Mouse (Mus musculus): ENCODE results near the gene Coa3. TPM values are rescaled to one million over a fixed set of nuclear protein-coding genes. Genes with fewer than 3 reads are reported as not detected.

Coa3 gene
- polyA plus RNA-seq, 1 experiment from 2014 or later: 189 TPM

- Histone ChIP-seq H3K9ac (ENCODE audit: low read depth, low read length) (peak overlapping the region; percentile 94), H3K27me3 (ENCODE audit: control insufficient read depth, insufficient read depth, low read length) (no peaks in the 10 kb centered on the region), H3K4me1 (ENCODE audit: control insufficient read depth, insufficient read depth, low read length) (0 out of 2 replicates have a peak, but pooled peaks cover 3% of the 10 kb centered on the region), H3K27ac (ENCODE audit: low read depth, low read length) (peak overlapping the region; percentile 91), H3K4me2 (peak overlapping the region; percentile 78), H3K4me3 (ENCODE audit: low read depth, low read length) (peak overlapping the region; percentile 97), H3K9me3 (replicated peaks; ENCODE audit: control insufficient read depth, low read length) (no peaks in the 10 kb centered on the region), H3K36me3 (ENCODE audit: control insufficient read depth, insufficient read depth, low read length) (peaks cover 11% of the 10 kb centered on the region; the same call in 1 of the 2 replicates)
- 77% methylated on average over 8 of the region's 8 CpGs for WGBS (ENCODE audit: insufficient replicate concordance)
- ATAC-seq (replicated peaks; ENCODE audit: insufficient number of reproducible peaks, low FRiP score, low TSS enrichment): no peak
Observed at GRCm38 (mm10) chr11:101315082-101315650, 36.3 kb upstream of the Coa3 start.

DNA sequence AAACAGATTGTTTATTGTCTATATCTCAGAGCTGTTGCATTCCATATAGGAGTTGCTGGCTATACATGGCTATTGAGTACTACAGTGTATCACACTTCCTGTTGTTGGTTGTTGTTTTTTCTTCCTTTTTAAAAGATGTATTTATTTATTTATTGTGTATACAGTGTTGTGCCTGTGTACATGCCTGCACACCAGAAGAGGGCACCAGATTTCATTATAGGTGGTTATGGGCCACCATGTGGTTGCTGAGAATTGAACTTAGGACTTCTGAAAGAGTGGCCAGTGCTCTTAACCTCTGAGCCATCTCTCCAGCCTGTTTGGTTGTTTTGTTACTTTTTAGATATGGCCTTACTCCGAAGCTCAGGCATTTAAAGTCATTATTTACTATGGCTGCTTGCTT is 35.7 kb upstream of the Coa3 start:
- H3K4me2 ChIP-seq: no peak overlapping the region
- H3K36me3 ChIP-seq (ENCODE audit: control insufficient read depth, insufficient read depth, low read length): peaks cover 10% of the 10 kb centered on the region; the same call in 1 of the 2 replicates
- H3K27ac ChIP-seq (ENCODE audit: low read depth, low read length): peak overlapping the region; percentile 47
- H3K27me3 ChIP-seq (ENCODE audit: control insufficient read depth, insufficient read depth, low read length): no peaks in the 10 kb centered on the region
- 0 out of 2 replicates have a peak, but pooled peaks cover 3% of the 10 kb centered on the region for H3K4me1 ChIP-seq (ENCODE audit: control insufficient read depth, insufficient read depth, low read length)
- H3K4me3 ChIP-seq (ENCODE audit: low read depth, low read length): no peak overlapping the region
- no peak overlapping the region for H3K9ac ChIP-seq (ENCODE audit: low read depth, low read length)
- WGBS (ENCODE audit: insufficient replicate concordance): 94% methylated on average over 1 of the region's 1 CpGs
- no peaks in the 10 kb centered on the region for H3K9me3 ChIP-seq (replicated peaks; ENCODE audit: control insufficient read depth, low read length)
- no peak for ATAC-seq (replicated peaks; ENCODE audit: insufficient number of reproducible peaks, low FRiP score, low TSS enrichment)

DNA sequence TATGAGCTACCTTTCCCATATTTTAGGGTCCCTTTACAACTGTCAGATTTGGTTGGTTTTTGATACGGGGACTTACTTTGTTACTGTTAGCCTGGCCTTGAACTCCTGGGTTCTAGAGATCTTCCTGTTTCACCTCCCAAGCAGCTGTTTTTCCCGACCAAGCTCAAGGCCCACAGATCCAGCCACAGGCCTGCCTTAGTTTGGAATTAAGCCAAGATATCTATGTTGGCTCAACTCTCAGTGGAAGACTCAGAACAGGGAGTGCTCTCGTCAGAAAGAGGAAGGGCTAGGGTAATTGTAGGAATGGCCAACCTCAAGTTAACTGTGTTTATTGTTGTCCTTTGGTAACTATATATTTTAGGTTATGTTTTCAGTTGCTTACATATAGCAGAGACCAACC is 33.2 kb upstream of the Coa3 start:
- ATAC-seq (replicated peaks; ENCODE audit: insufficient number of reproducible peaks, low FRiP score, low TSS enrichment): no peak

DNA sequence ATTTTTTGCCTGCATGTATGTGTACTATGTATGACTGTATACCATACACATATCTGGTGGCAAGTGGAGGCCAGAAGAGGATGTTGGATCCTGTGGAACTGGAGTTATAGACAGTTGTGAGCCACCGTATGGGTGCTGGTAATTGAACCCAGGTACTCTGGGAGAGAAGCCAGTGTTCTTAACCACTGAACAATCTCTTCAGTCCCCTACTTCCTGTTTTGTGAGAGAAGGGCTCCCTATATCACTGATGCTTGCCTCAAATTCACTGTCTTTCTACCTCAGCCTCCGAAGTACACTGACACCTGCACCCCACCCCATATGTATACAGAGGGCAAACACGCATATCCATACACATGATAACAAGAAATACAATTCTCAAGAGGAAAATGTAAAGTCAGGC is 32.2 kb upstream of the Coa3 start:
- no peaks in the 10 kb centered on the region for H3K36me3 ChIP-seq (ENCODE audit: control insufficient read depth, insufficient read depth, low read length)
- WGBS (ENCODE audit: insufficient replicate concordance): 81% methylated on average over 3 of the region's 3 CpGs
- H3K4me1 ChIP-seq (ENCODE audit: control insufficient read depth, insufficient read depth, low read length): no peaks in the 10 kb centered on the region
- H3K9me3 ChIP-seq (replicated peaks; ENCODE audit: control insufficient read depth, low read length): no peaks in the 10 kb centered on the region
- no peak overlapping the region for H3K4me3 ChIP-seq (ENCODE audit: low read depth, low read length)
- H3K4me2 ChIP-seq: no peak overlapping the region
- no peak overlapping the region for H3K27ac ChIP-seq (ENCODE audit: low read depth, low read length)
- no peaks in the 10 kb centered on the region for H3K27me3 ChIP-seq (ENCODE audit: control insufficient read depth, insufficient read depth, low read length)
- ATAC-seq (replicated peaks; ENCODE audit: insufficient number of reproducible peaks, low FRiP score, low TSS enrichment): no peak
- H3K9ac ChIP-seq (ENCODE audit: low read depth, low read length): no peak overlapping the region

More for the DNA sequence above, 33.2 kb upstream of the Coa3 start:
- H3K27me3 ChIP-seq (ENCODE audit: control insufficient read depth, insufficient read depth, low read length): no peaks in the 10 kb centered on the region
- H3K9ac ChIP-seq (ENCODE audit: low read depth, low read length): no peak overlapping the region
- 63% methylated on average over 3 of the region's 3 CpGs for WGBS (ENCODE audit: insufficient replicate concordance)
- no peak overlapping the region for H3K4me2 ChIP-seq
- H3K4me3 ChIP-seq (ENCODE audit: low read depth, low read length): no peak overlapping the region
- H3K9me3 ChIP-seq (replicated peaks; ENCODE audit: control insufficient read depth, low read length): no peaks in the 10 kb centered on the region
- H3K36me3 ChIP-seq (ENCODE audit: control insufficient read depth, insufficient read depth, low read length): no peaks in the 10 kb centered on the region
- H3K4me1 ChIP-seq (ENCODE audit: control insufficient read depth, insufficient read depth, low read length): no peaks in the 10 kb centered on the region
- no peak overlapping the region for H3K27ac ChIP-seq (ENCODE audit: low read depth, low read length)

GRCm38 (mm10) chr11:101307744-101308143 is 28.8 kb upstream of the Coa3 start:
- no peaks in the 10 kb centered on the region for H3K36me3 ChIP-seq (ENCODE audit: control insufficient read depth, insufficient read depth, low read length)
- no peak for ATAC-seq (replicated peaks; ENCODE audit: insufficient number of reproducible peaks, low FRiP score, low TSS enrichment)
- WGBS (ENCODE audit: insufficient replicate concordance): 21% methylated on average over 5 of the region's 5 CpGs
- no peaks in the 10 kb centered on the region for H3K9me3 ChIP-seq (replicated peaks; ENCODE audit: control insufficient read depth, low read length)
- no peak overlapping the region for H3K4me3 ChIP-seq (ENCODE audit: low read depth, low read length)
- no peak overlapping the region for H3K27ac ChIP-seq (ENCODE audit: low read depth, low read length)
- H3K27me3 ChIP-seq (ENCODE audit: control insufficient read depth, insufficient read depth, low read length): no peaks in the 10 kb centered on the region
- no peak overlapping the region for H3K9ac ChIP-seq (ENCODE audit: low read depth, low read length)
- no peaks in the 10 kb centered on the region for H3K4me1 ChIP-seq (ENCODE audit: control insufficient read depth, insufficient read depth, low read length)
- H3K4me2 ChIP-seq: no peak overlapping the region

DNA sequence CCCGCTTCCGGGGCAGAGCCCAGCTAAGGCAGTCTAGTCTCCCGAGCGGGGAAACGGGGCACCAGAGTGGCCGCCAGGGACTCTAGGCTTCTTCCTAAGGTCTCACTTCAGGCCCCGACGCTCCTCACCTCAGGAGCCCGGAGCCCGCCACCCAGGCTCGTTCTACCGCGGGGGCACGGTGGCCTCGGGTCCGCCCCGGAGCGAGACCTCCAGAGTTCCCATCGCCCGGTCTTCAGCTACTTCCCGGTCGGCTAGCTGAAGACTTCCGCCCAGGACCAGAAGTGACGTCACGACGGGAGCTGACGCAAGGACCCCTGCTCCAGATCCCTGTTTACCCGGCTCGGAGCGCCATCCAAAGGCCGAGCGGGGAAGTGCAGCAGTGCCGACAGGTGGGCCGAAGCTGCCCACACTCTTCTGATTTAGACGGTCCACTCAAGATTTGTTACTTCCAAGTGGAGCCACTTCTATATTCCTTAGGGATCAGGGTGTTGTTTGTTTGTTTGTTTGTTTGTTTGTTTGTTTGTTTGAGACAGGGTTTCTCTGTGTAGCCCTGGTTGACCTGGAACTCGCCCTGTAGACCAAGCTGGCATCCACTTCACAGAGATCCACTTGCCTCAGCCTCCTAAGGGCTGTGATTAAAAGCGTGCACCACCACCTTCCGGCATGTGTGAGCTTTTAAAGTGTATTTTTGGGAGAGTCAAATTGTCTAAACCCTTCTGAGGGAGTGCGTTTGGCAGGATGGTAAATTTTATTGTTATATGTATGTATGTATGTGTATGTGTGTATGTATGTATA is 23.3 kb upstream of the Coa3 start, which contains the start of gene Becn1:
Gene Becn1 (minus strand): TSS at position 283 of the 795 bp plus-strand sequence.
- Histone ChIP-seq H3K4me3 (ENCODE audit: low read depth, low read length) (peak within 1 kb of the TSS; percentile 96), H3K9me3 (replicated peaks; ENCODE audit: control insufficient read depth, low read length) (no peaks in the 10 kb centered on the region), H3K4me1 (ENCODE audit: control insufficient read depth, insufficient read depth, low read length) (peaks cover 13% of the 10 kb centered on the region), H3K9ac (ENCODE audit: low read depth, low read length) (peak within 1 kb of the TSS; percentile 86), H3K36me3 (ENCODE audit: control insufficient read depth, insufficient read depth, low read length) (peaks cover 6% of the 10 kb centered on the region), H3K4me2 (peak within 1 kb of the TSS; percentile 99), H3K27me3 (ENCODE audit: control insufficient read depth, insufficient read depth, low read length) (no peaks in the 10 kb centered on the region), H3K27ac (ENCODE audit: low read depth, low read length) (peak within 1 kb of the TSS; percentile 35; the same call in 1 of the 2 replicates)
- ATAC-seq (replicated peaks; ENCODE audit: insufficient number of reproducible peaks, low FRiP score, low TSS enrichment): peak; percentile 88
- 7% methylated on average over 39 of the region's 39 CpGs for WGBS (ENCODE audit: insufficient replicate concordance)

DNA sequence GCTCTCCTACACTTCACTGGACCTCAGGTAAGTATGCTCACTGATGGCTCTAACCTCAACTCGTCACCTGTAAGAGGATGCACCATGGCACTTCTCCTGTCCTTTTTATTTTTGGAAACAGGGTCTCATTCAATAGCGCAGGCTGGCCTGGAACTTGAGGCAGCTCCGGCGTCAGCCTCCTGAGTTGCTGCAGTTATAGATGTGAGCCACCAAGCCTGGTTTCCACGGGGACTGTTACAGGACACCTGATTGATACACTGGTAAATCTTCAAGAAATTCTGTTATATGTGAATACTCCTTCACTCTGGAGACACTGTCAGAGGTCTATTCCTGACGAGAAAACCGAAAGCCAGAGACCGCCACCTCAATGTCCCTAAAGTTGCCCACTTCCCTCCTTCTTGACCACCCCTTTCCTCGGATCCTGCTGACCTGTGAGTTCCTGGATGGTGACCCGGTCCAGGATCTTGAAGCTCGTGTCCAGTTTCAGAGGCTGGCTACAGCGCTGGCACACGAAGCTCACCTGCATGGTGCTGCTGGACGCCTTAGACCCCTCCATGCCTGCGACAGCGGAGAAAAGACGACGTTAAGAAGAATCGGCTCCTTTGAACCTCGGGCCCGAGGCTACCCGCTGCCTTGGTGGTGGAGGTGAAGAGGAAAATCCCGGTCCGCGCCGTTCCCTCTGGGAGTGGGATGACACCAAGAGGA is 22.5 kb upstream of the Coa3 start:
- ATAC-seq (replicated peaks; ENCODE audit: insufficient number of reproducible peaks, low FRiP score, low TSS enrichment): peak; percentile 35; the same call in 1 of the 2 replicates
- WGBS (ENCODE audit: insufficient replicate concordance): 11% methylated on average over 26 of the region's 26 CpGs
- H3K27ac ChIP-seq (ENCODE audit: low read depth, low read length): peak overlapping the region; percentile 35; the same call in 1 of the 2 replicates

GRCm38 (mm10) chr11:101300881-101301280 is 22.0 kb upstream of the Coa3 start:
- no peak for ATAC-seq (replicated peaks; ENCODE audit: insufficient number of reproducible peaks, low FRiP score, low TSS enrichment)
- H3K9me3 ChIP-seq (replicated peaks; ENCODE audit: control insufficient read depth, low read length): no peaks in the 10 kb centered on the region
- peaks cover 13% of the 10 kb centered on the region for H3K4me1 ChIP-seq (ENCODE audit: control insufficient read depth, insufficient read depth, low read length)
- no peaks in the 10 kb centered on the region for H3K27me3 ChIP-seq (ENCODE audit: control insufficient read depth, insufficient read depth, low read length)
- 59% methylated on average over 7 of the region's 7 CpGs for WGBS (ENCODE audit: insufficient replicate concordance)
- H3K36me3 ChIP-seq (ENCODE audit: control insufficient read depth, insufficient read depth, low read length): peaks cover 6% of the 10 kb centered on the region
- H3K27ac ChIP-seq (ENCODE audit: low read depth, low read length): no peak overlapping the region
- H3K9ac ChIP-seq (ENCODE audit: low read depth, low read length): peak overlapping the region; percentile 86
- peak overlapping the region; percentile 99 for H3K4me2 ChIP-seq
- H3K4me3 ChIP-seq (ENCODE audit: low read depth, low read length): peak overlapping the region; percentile 96

More for the DNA sequence above, 22.5 kb upstream of the Coa3 start:
- Histone ChIP-seq H3K9me3 (replicated peaks; ENCODE audit: control insufficient read depth, low read length) (no peaks in the 10 kb centered on the region), H3K4me1 (ENCODE audit: control insufficient read depth, insufficient read depth, low read length) (peaks cover 13% of the 10 kb centered on the region), H3K36me3 (ENCODE audit: control insufficient read depth, insufficient read depth, low read length) (peaks cover 6% of the 10 kb centered on the region), H3K4me2 (peak overlapping the region; percentile 99), H3K4me3 (ENCODE audit: low read depth, low read length) (peak overlapping the region; percentile 96), H3K27me3 (ENCODE audit: control insufficient read depth, insufficient read depth, low read length) (no peaks in the 10 kb centered on the region), H3K9ac (ENCODE audit: low read depth, low read length) (peak overlapping the region; percentile 86)

All from heart, embryonic 11.5 days (tissue).